Mouse (Mus musculus) heart, adult 2 months (tissue): ENCODE results near the gene Marveld3.
A peak's percentile ranks its signal among the peaks of the same experiment; 100 is the strongest.

Experiments used
- CTCF ChIP-seq: fragments of 200-600 bp; IDR thresholded peaks from 2 replicates; pipeline ENCODE4 v1.8.1; 2022; ENCODE audit warnings: antibody characterized with exemption, mild to moderate bottlenecking, moderate library complexity
- POLR2A ChIP-seq: fragments of 200-500 bp; IDR thresholded peaks from 2 replicates; pipeline ENCODE4 v1.6.1; 2011; ENCODE audit warnings: mild to moderate bottlenecking, low read depth, low read length, control low read depth; ENCODE audit not compliant: insufficient read depth

- TF ChIP-seq CTCF (peak; percentile 59), POLR2A (no peak)
Observed at GRCm38 (mm10) chr8:109947447-109948284, 14.3 kb downstream of the Marveld3 start.
